Mouse (Mus musculus) lung, postnatal 4 days (tissue): ENCODE results near the gene Klf12.
"Not testable (repeated sequence)": the region's sequence is repeated elsewhere in the genome, so short reads cannot be mapped to it uniquely, and the experiment has no call there.

Experiments used
- DNase-seq, 2 experiments: peaks; one replicate each; pipeline ENCODE4 v3.0.0; 2021

The Klf12 gene

GRCm38 (mm10) chr14:99856158-99857011, 428.1 kb downstream of the Klf12 start:
- DNase-seq, result no peak

- not testable (repeated sequence) for DNase-seq
Observed at GRCm38 (mm10) chr14:99854467-99854807, 430.0 kb downstream of the Klf12 start.

- not testable (repeated sequence) for DNase-seq
Observed at GRCm38 (mm10) chr14:99853769-99854466, 430.6 kb downstream of the Klf12 start.

GRCm38 (mm10) chr14:99850350-99850749, 434.1 kb downstream of the Klf12 start:
- no peak for DNase-seq

- DNase-seq, result no peak
Observed at GRCm38 (mm10) chr14:99847502-99847901, 437.0 kb downstream of the Klf12 start.

GRCm38 (mm10) chr14:99826713-99827112, 457.8 kb downstream of the Klf12 start:
- no peak for DNase-seq
